Mouse (Mus musculus): ENCODE measurements at regions not wholly inside any gene's neighbourhood (a gene's known extent, or its start where the extent isn't known, plus 50 kb on each side); places are given as distances from the start of the nearest gene placed in this dataset.
A peak's percentile ranks its signal among the peaks of the same experiment; 100 is the strongest.

DNA sequence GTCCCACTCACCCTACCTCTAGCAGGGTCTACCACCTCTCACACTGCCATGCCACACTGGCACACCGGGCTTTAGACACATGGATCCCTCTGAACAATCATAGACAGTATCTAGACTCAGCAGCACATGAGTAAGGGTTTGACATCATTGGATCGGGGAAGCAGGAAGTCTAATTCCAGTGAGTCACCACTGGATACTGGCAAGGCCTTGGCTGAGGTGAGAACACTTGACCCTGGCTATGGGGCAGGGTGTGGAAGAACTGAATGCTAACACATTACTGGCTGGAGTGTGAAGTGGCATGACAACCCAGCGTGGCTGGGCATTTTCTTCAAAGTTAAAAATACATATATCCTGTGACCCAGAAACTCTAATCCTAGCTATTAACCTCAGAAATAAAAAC lies 114.4 kb downstream of the H2afy start:
- DNase-seq (ENCODE audit: low read depth, low spot score), result no peak

DNA sequence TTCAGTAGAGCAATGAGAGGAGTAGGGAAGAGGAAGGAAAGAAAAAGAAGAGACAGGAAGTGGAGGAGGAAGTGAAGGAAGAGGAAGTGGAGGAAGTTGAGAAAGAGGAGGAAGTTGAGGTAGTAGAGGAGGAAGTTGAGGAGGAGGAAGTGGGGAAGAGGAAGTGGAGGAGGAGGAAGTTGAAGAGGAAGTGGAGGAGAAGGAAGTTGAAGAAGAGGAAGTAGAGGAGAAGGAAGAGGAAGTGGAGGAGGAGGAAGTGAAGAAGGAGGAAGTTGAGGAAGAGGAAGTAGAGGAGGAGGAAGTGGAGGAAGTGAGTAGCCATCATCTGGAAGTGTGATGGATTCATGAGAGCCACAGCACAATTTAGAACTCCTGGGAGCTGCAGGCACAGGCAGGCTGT lies 122.2 kb downstream of the H2afy start:
- DNase-seq (ENCODE audit: low read depth, low spot score), result no peak

DNA sequence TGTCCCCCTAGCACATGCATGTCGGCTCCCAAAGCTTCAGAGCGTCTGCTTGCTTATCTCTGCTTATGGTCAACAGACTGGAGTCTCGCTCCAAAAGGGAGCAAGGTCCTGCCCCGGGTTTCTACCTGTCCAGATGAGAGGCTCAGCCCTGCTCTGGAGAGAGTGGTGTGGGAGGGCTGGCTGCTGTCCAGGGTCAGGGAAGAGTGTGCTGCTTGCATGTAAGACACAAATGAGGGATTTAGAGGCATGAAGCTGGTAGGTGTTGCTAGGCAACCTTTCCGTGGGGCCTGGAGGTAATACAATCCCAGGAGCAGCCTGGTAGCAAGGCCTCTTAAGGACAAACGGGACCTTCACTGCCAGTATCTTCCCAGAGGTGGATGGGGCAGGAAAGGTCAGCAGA lies 125.7 kb downstream of the H2afy start:
- peak; percentile 11 for DNase-seq (ENCODE audit: low read depth, low spot score)

DNA sequence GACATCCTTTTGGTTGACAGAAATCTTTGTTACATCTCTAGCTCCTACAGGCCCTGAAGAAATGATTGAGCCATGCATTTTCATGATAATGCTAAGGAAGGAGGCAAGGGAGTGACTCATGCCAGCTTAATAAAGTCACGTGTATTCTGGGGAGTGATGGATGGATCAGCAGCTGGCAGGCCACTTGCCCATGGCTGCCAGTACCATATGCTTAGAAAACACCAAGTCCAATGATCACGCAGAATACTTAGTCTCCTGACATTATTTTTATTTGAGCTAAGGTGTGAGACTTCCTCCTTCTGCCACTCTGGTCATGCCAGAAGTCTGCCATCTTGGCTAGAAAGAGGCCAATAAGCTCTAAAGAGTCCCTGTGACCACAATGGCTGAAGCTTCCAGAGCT lies 129.3 kb downstream of the H2afy start:
- no peak for DNase-seq (ENCODE audit: low read depth, low spot score)

DNA sequence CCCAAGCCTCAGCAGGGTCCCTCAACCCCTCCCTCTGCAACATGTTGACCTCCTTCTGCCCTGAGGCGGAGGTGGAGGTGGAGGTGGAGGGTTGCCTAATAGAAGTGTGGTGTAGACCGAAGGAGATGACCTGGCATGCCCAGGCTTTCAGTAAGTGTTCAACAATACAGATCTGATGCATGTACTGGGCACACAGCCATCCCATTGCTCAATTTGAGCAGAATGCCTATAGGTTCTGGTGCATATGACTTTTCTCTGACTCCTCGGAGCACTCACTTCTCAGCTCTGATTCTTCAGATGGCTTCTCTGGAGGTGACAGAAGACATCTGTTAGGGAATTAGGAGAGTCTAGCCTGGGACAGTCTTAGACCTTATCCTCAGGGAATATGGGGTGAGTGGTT lies 130.4 kb downstream of the H2afy start:
- no peak for DNase-seq (ENCODE audit: low read depth, low spot score)

DNA sequence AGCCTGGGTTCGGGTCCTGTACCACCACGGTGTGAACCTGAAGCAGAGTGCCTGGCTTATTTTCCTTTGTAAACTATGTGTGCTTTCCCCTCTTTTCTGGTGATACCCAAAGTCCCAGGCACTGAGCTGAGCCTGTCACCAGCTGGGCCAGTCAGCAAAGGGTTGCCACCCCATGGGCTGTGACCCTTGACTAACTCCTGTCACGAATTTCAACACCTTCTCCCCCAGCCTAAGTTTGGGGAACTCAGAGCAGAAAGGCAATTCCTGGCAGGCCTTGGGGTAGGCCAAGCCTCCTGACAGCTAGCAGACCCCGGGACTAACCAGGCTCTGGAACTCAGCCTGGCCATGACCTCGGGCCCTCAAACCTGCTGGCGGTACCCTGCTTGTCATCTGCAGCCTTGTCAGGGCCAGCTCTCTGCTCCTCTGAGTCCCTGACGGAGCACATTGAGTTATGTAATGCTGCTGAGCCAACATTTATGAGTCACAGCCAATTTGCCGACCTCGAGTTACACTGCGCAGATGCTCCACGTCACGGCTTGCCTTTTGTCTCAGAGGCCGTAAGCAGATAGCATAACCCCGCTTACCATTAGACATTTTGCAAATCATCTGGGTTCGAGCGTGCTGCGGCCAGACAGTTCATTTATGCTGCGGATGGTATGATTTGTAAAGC lies 132.3 kb downstream of the H2afy start:
- DNase-seq (ENCODE audit: low read depth, low spot score), result no peak

DNA sequence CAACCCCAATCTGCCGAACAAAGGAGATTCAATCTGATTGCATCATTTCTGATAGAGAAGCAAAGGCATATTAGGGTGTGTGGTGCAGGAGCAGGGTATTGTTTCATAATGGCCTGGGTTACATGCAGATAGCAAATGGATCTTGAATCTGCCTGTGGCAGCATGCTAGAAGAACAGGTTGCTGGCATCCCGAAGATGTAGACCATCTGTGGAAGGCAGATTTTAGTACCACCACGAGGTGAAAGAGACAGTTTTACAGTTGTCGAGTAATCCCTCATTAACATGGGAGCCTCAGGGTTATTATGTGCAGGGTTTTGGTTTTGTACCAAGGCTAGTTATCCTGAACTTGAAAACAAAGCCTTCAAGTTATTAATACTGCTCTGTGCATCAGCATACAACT lies 140.9 kb downstream of the H2afy start:
- DNase-seq (ENCODE audit: low read depth, low spot score), result no peak

DNA sequence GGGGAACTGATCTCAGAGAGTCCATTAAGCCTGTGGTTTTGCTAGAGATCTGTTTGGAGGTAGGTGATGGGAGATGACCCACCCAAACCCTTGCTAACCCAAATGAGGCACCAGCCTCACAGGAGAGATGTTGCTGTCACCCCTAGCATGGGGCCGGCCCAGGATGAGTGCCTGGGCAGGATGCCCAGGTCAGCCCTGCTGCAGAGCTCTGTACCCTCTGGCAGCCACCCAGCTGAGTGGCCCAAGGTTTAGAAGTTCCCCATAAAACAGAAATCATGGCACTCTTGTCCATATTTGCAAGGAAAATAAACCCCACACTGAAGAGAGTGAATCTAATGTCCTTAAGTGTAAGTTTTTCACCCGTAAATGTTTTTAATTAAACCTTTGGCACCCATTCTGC lies 141.7 kb downstream of the H2afy start:
- DNase-seq (ENCODE audit: low read depth, low spot score), result no peak

DNA sequence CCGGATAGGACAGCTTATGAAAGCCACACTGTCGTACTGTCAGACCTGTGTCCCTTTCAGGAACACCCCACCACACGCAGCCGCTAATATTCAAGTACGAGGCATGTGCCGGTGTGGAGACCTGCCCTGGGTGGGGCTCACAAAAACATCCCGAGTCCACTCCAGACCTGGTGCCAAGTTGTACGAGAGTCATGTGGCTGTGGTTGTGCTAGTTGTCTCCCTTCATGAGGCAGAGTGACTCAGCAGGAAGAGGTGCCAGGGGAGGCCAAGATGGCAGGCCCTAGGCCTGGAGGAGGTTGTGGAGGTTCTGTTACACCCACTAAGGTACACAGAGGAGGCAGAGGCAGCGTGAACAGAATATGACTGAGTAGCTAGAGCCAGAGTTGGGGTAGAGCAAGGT lies 143.5 kb downstream of the H2afy start:
- no peak for DNase-seq (ENCODE audit: low read depth, low spot score)

DNA sequence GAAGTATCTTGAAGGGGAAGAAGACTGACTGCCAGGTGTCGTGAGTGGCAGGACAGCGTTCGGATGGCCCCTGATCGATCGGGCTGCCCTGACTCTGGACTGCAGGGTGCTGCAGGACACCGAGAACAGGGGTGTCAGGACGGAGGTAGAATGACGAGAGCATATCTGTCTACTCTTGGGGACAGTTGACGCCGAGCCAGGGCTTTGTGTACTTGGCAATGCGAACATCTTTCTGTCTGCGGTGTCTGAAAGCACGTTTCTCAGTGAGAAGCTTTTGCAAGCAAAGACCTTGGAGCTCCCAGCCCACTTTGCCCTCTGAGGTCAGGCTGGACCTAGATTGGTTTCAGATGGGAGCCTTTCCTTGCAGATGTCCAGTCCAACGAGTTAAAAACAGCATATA lies 144.9 kb downstream of the H2afy start:
- DNase-seq (ENCODE audit: low read depth, low spot score), result no peak

DNA sequence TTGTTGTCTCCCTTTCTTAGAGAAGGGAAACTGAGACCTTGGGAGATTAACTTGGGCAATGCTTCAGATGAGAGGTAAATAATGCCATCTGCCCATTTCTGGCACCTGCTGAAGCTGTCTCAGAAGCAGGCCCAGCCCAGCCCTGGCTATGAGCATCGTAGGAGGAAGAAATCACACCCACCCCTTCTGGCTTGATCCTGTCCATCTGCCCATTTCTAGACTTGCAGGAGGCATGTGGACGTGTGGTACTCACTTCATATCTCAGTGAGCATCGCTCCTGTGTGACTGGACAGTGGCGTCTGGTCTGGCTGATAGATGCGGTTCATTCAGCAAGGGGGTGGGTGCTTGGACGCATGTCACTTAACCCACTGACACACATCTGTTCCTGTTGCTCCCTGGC lies 146.0 kb downstream of the H2afy start:
- no peak for DNase-seq (ENCODE audit: low read depth, low spot score)

DNA sequence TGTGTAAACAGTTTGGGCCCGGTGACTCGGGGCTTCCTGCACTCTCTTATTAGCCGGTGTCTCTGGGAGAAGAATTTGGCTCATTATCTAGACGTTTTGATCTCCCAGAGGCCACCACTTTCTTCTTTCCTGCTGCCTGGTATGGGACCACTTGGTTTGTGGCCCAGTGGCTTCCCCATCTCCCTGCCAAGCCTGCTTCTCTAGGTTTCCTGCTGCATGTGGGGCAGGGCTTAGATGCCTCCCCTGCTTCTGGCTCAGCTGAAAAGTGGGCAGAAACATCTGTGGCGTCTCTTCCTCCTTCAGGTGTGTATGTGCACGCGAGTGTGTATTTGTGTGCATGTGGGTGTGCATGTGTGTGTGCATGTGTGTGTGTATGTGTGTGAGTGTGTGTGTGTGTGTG lies 146.8 kb downstream of the H2afy start:
- DNase-seq (ENCODE audit: low read depth, low spot score), result no peak

DNA sequence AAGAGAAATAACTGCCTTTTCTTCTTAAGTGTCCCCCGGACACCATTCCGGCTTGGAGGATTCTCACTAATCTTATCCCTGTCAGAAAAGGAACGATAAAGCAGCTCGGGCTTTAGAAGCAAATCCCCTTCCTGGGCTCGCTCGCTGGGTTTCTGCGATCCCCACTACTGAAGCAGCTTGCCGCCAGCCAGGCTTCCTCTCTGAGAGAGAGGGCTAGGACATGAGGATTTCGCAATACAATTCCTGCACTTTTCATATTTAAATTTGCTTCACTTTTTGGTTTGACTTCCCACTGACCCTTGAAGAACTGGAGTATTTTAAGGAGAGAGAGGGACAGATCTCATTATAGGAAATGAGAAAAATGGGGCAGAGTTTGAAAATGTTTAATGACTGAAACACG lies 149.4 kb upstream of the Pitx1 start:
- DNase-seq (ENCODE audit: low read depth, low spot score), result no peak

DNA sequence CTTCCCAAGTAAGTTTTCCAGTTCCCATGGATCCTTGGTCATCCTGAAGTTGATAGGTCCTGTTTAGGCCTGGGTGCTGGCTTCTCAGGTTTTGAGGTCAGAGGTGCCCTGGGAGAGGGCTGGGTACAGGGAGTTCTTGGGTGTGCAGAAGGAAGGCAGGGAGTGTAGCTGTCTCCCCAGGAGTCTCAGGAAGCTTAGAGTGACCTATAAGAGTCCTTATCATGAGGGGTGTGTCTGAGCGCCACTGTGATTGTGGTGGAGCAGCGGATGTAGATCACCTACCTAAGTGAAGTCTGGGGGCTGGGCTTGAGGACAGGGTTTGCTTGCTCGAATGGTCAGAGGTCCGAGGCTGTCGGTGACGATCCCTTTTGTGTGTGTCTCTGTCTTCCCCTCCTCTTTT lies 148.8 kb upstream of the Pitx1 start:
- DNase-seq (ENCODE audit: low read depth, low spot score), result no peak

DNA sequence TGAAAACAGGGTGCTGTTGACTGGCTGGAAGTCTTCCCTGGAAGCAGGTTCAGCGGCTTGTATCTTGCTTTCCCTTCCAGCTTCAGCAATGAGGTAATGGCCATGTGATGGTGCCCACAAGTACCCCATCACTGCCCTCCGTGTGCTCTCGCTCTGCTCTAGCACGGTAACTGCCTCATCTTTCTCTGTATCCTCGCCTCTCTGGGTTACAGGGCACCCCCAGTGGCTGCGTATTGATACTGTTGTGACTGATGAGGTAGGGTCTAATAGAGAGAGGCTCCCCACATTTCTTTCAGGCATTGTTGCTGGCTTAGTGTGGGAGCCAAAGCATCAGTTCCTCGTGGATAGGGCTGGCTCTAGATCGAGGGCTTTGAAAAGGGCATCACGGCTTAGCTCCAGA lies 147.9 kb upstream of the Pitx1 start:
- no peak for DNase-seq (ENCODE audit: low read depth, low spot score)

DNA sequence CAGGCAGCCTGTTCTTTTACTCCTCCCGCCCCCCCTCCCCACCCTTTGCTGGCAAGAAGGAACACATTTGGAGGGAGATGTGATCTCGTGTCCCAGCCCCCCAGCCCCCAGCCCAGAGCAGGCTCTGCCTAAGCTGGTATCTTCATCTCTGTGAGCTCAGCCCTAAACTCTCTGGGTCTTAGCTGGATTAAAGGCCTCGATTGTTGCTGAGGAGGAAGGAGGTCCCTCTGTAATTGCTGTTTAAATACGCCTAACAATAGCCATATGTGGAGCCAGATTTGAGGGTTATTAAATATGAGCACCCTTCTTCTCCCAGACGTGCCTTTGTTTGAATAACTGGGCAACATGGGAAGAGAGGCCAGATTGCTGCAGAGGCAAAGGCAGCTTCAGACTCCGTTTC lies 145.0 kb upstream of the Pitx1 start:
- DNase-seq (ENCODE audit: low read depth, low spot score), result no peak

DNA sequence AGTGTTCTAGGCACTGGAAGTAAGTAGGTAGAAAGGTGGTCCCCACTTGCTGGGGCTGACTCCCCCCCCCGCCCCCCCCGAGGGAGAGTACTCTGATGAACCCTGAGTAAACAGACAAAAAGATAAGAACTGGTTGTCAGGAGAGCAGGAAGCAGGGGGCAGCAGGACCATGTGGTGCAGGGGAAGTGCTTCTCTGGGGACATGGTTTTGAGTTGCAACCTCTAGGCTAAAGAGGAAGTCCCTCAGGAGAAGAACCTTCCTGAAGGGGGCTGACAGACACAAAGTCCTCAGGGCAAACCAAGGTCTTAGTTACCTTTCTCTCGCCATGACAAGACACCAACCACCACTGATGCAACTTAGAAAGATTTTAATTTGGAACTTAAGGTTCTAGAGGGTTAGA lies 141.9 kb upstream of the Pitx1 start:
- no peak for DNase-seq (ENCODE audit: low read depth, low spot score)

DNA sequence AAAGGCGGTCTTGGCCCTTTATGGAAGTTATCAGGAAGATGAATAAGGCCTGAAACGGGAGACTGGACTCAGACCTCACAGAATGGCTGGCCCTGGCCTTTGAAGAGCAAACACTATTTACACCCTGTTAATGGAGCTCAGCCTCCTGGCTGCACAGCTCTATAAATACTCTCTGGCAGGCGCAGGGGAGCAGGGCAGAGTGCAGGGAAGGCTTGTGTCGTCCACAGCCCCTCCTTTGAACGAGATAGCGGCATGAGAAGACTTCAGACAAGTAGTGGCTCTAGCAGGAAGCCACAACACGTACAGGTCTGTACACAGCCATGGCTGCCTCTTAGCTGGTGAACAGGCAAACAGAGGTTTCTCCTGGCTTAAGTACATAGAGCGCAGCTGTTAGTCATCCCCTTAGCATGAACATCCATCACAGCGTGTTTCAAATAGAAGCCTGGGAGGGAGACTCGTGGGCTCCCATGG lies 141.0 kb upstream of the Pitx1 start:
- no peak for DNase-seq (ENCODE audit: low read depth, low spot score)

DNA sequence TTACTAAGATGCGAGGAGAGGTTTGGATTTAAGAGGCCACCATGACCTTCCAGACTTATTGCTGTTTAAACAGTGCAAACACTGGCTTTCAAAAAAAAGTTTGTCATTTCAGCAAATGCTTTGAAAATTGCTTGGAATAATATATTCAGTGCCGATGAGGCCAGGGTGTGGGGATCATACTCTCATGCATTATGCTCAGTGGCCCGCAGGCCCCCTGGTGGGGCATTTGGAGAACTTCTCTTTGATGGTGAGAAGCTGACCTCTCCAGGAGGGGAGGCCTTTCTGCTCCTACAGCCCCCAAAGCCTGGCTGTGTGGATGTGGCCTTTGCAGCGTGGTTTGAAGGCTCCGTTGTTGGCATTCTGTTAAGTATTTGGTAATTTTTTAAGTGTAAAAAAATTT lies 138.1 kb upstream of the Pitx1 start:
- peak; percentile 59 for DNase-seq (ENCODE audit: low read depth, low spot score)

DNA sequence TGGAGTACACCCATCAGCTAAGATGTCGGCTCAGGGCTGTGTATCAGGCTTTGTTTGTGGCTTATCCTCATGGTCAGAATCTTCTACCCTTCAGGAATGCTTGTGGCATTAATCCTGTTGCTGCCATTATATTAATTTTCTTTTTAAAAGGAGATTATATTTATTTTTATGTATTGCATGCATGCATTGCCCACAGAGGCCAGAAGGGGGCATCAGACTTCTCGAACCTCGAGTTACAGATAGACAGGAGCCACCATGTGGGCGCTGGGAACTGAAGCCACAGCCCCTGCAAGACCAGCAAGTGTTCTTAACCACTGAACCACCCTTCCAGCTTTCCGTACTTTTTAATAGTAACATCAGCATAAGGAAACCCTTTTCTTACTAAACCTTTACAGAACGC lies 134.7 kb upstream of the Pitx1 start:
- peak; percentile 40 for DNase-seq (ENCODE audit: low read depth, low spot score)

DNA sequence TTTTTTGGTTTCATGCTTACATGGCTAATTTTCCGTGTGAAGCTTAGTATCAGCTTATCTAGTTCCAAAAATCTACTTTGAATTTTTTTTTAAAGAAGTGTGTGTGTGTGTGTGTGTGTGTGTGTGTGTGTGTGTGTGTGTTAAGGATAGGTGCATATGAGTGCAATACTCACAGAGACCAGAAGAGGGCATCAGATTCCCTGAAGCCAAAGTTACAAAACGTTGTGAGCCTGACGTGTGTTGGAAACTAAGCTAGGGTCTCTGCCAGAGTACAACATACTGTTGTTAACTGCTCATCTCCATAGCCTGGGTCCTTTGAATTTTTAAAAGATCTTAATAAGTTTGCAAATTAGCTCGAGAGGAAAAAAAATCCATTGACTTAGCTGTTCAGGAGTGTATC lies 133.5 kb upstream of the Pitx1 start:
- peak; percentile 62 for DNase-seq (ENCODE audit: low read depth, low spot score)

DNA sequence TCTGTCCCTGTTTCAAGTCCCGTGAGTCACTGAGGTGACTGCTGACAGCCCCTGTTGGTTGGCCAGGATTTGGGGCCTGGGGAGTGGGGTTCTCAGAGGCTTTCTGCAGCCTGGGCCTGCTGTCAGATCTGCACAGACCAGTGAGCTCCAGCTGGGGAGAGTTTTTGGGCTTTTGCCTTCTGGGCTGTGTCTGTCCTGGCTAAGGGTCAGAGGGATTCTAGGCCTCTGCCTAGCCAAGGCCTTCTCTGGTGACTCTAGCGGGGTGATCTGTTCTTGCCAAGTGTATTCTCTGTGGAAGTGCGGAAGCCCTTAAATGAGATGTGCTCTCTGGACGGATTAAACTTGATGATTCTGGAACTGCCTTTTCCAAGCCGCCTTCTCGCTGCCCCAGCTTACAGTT lies 131.2 kb upstream of the Pitx1 start:
- DNase-seq (ENCODE audit: low read depth, low spot score), result no peak

DNA sequence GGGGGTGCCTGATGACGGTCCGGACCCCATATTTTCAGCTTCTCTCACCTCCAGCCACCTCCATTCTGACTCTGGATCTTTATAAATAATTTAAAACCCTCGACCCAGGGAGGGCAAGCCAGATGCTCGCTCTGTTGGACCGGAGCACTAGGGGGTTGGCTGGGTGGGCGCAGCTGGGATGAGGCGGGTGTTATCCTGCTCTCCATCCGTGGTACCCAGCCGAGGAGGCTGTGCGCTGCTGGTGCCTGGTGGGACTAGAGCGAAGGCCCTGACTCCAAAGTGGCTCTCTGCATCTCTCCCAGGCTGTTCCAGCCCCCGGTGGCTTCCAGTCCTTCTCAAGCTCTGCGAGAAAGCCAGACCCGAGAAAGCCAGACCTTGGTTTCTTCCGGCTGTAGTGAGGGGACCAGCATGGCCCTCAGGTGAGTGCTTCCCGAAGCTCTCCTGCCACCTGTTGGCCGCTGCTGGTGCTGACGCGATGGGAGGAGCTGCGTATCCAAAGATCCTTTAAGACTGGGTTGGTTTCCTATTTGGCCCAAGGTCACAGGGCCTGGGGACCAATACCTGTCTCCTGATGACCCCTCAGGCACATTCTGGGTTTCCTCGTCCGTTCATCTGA lies 127.1 kb upstream of the Pitx1 start:
- DNase-seq (ENCODE audit: low read depth, low spot score), result peak; percentile 85

Data from ZHBTc4 (cell line).